Mouse (Mus musculus) MEL (cell line): ENCODE measurements around the gene Slc34a2. TPM values are rescaled to one million over a fixed set of nuclear protein-coding genes. Genes with fewer than 3 reads are reported as not detected.

Source experiments
- DNase-seq: peaks from one replicate; pipeline ENCODE4 v3.0.0; 2011; ENCODE audit warnings: low read depth, low spot score
- H3K27ac ChIP-seq: 2 replicates; pipeline ENCODE4 v1.5.1; 2012; ENCODE audit warnings: low read depth, mild to moderate bottlenecking, control low read depth, low read length, moderate library complexity; ENCODE audit not compliant: control insufficient read depth
- H3K27me3 ChIP-seq, 2 experiments: fragments of 150-350 bp in 1 of 2; sonication (generic) in 1 of 2; 2 replicates each; pipeline ENCODE4 v1.6.1; 2012; ENCODE audit warnings: low read length in 2 of 2, mild to moderate bottlenecking in 2 of 2, improper control_type of control experiment in 1 of 2, moderate library complexity in 1 of 2; ENCODE audit not compliant: insufficient read depth in 2 of 2, control insufficient read depth in 1 of 2
- H3K36me3 ChIP-seq, 2 experiments: 2 replicates each; pipeline ENCODE4 v1.6.1; 2012 to 2014; ENCODE audit warnings: low read length in 2 of 2, improper control_type of control experiment in 1 of 2, inconsistent platforms in 1 of 2, mild to moderate bottlenecking in 1 of 2; ENCODE audit not compliant: insufficient read depth in 2 of 2, control insufficient read depth in 1 of 2
- H3K4me1 ChIP-seq, 2 experiments: fragments of 150-350 bp in 1 of 2; sonication (generic) in 1 of 2; 2 replicates each; pipeline ENCODE4 v1.6.1; 2012; ENCODE audit warnings: low read length in 2 of 2, improper control_type of control experiment in 1 of 2, mild to moderate bottlenecking in 1 of 2; ENCODE audit not compliant: insufficient read depth in 2 of 2, control insufficient read depth in 1 of 2
- H3K4me3 ChIP-seq, 2 experiments: fragments of 150-350 bp in 1 of 2; sonication (generic) in 1 of 2; 2 replicates each; pipeline ENCODE4 v1.5.1; 2012; ENCODE audit warnings: low read depth in 2 of 2, low read length in 2 of 2, mild to moderate bottlenecking in 2 of 2, moderate library complexity in 2 of 2, control low read depth in 1 of 2, improper control_type of control experiment in 1 of 2; ENCODE audit not compliant: control insufficient read depth in 1 of 2, insufficient read depth in 1 of 2
- H3K79me2 ChIP-seq: 2 replicates; pipeline ENCODE4 v1.6.1; 2012; ENCODE audit warnings: mild to moderate bottlenecking, low read length, moderate library complexity; ENCODE audit not compliant: control insufficient read depth, poor library complexity, insufficient read depth
- H3K9ac ChIP-seq: 2 replicates; pipeline ENCODE4 v1.6.1; 2012; ENCODE audit warnings: low read depth, mild to moderate bottlenecking, control low read depth, low read length, moderate library complexity; ENCODE audit not compliant: control insufficient read depth, poor library complexity, severe bottlenecking
- H3K9me3 ChIP-seq: fragments of 150-350 bp; sonication (generic); replicated peaks from 2 replicates; pipeline ENCODE4 v1.6.1; 2012; ENCODE audit warnings: mild to moderate bottlenecking, low read length, improper control_type of control experiment, moderate library complexity; ENCODE audit not compliant: insufficient read depth
- BHLHE40 ChIP-seq: IDR thresholded peaks from 2 replicates; pipeline ENCODE4 v1.6.1; 2012; ENCODE audit warnings: low read depth, mild to moderate bottlenecking, inconsistent platforms, low read length, improper control_type of control experiment, borderline replicate concordance
- CHD2 ChIP-seq: IDR thresholded peaks from 2 replicates; pipeline ENCODE4 v1.6.1; 2011; ENCODE audit warnings: low read length, improper control_type of control experiment
- E2F4 ChIP-seq: IDR thresholded peaks from 2 replicates; pipeline ENCODE4 v1.6.1; 2011; ENCODE audit warnings: low read depth, low read length, improper control_type of control experiment, borderline replicate concordance
- ELF1 ChIP-seq: IDR thresholded peaks from 2 replicates; pipeline ENCODE4 v1.6.1; 2014; ENCODE audit warnings: low read depth, mild to moderate bottlenecking, inconsistent platforms, low read length, improper control_type of control experiment, moderate library complexity
- ETS1 ChIP-seq: IDR thresholded peaks from 2 replicates; pipeline ENCODE4 v1.6.1; 2012; ENCODE audit warnings: low read depth, mild to moderate bottlenecking, inconsistent platforms, low read length, improper control_type of control experiment, moderate library complexity
- GATA1 ChIP-seq: IDR thresholded peaks from 2 replicates; pipeline ENCODE4 v1.6.1; 2011; ENCODE audit warnings: low read depth, low read length, improper control_type of control experiment
- HCFC1 ChIP-seq: IDR thresholded peaks from 2 replicates; pipeline ENCODE4 v1.6.1; 2012; ENCODE audit warnings: low read depth, mild to moderate bottlenecking, inconsistent platforms, low read length, improper control_type of control experiment, moderate library complexity
- JUND ChIP-seq: IDR thresholded peaks from 2 replicates; pipeline ENCODE4 v1.6.1; 2011; ENCODE audit warnings: low read depth, mild to moderate bottlenecking, improper control_type of control experiment, low read length
- KAT2A ChIP-seq: conservative IDR thresholded peaks from 2 replicates; pipeline ENCODE4 v1.6.1; 2012; ENCODE audit warnings: low read depth, low read length, improper control_type of control experiment, inconsistent platforms
- MAFK ChIP-seq: IDR thresholded peaks from 2 replicates; pipeline ENCODE4 v1.6.1; 2011; ENCODE audit warnings: low read depth, mild to moderate bottlenecking, low read length, improper control_type of control experiment, borderline replicate concordance
- MAX ChIP-seq: IDR thresholded peaks from 2 replicates; pipeline ENCODE4 v1.6.1; 2011; ENCODE audit warnings: low read length, improper control_type of control experiment
- MAZ ChIP-seq: IDR thresholded peaks from 2 replicates; pipeline ENCODE4 v1.6.1; 2012; ENCODE audit warnings: low read depth, mild to moderate bottlenecking, inconsistent platforms, low read length, improper control_type of control experiment
- MYC ChIP-seq: IDR thresholded peaks from 2 replicates; pipeline ENCODE4 v1.6.1; 2011; ENCODE audit warnings: low read depth, mild to moderate bottlenecking, low read length, improper control_type of control experiment, moderate library complexity
- NRF1 ChIP-seq: IDR thresholded peaks from 2 replicates; pipeline ENCODE4 v1.6.1; 2014; ENCODE audit warnings: low read depth, mild to moderate bottlenecking, inconsistent platforms, low read length, improper control_type of control experiment, moderate library complexity; ENCODE audit not compliant: poor library complexity, insufficient read depth, severe bottlenecking
- POLR2AphosphoS2 ChIP-seq: IDR thresholded peaks from 2 replicates; pipeline ENCODE4 v1.6.1; 2011; ENCODE audit warnings: low read length, improper control_type of control experiment
- RAD21 ChIP-seq: IDR thresholded peaks from 2 replicates; pipeline ENCODE4 v1.6.1; 2011; ENCODE audit warnings: mild to moderate bottlenecking, low read depth, low read length, improper control_type of control experiment
- SMC3 ChIP-seq: IDR thresholded peaks from 2 replicates; pipeline ENCODE4 v1.6.1; 2011; ENCODE audit warnings: low read depth, low read length, improper control_type of control experiment
- TAL1 ChIP-seq: IDR thresholded peaks from 2 replicates; pipeline ENCODE4 v1.6.1; 2012; ENCODE audit warnings: mild to moderate bottlenecking, inconsistent platforms, low read length, moderate library complexity, mixed read lengths
- TBP ChIP-seq: IDR thresholded peaks from 2 replicates; pipeline ENCODE4 v1.8.0; 2011; ENCODE audit warnings: low read depth, low read length, improper control_type of control experiment
- TCF12 ChIP-seq: IDR thresholded peaks from 2 replicates; pipeline ENCODE4 v1.6.1; 2014; ENCODE audit warnings: low read depth, mild to moderate bottlenecking, inconsistent platforms, low read length, improper control_type of control experiment, moderate library complexity
- ZC3H11A ChIP-seq: IDR thresholded peaks from 2 replicates; pipeline ENCODE4 v1.6.1; 2012; ENCODE audit warnings: low read depth, mild to moderate bottlenecking, inconsistent platforms, low read length, improper control_type of control experiment
- ZKSCAN1 ChIP-seq: IDR thresholded peaks from 2 replicates; pipeline ENCODE4 v1.6.1; 2012; ENCODE audit warnings: low read depth, mild to moderate bottlenecking, inconsistent platforms, low read length, improper control_type of control experiment, moderate library complexity
- ZNF384 ChIP-seq: IDR thresholded peaks from 2 replicates; pipeline ENCODE4 v1.6.1; 2012; ENCODE audit warnings: low read depth, mild to moderate bottlenecking, inconsistent platforms, low read length, improper control_type of control experiment
- polyA plus RNA-seq, 2 experiments: library from polyadenylated mRNA; stranded (reverse) in 1 of 2; unstranded in 1 of 2; fragments of >175 nt in 1 of 2; fragments of >200 nt in 1 of 2; gene quantifications; 2 replicates each; pipeline versions ENCODE4 v1.2.1 to v1.2.4; 2012; ENCODE audit warnings: low replicate concordance in 2 of 2, low read depth in 1 of 2; ENCODE audit not compliant: insufficient read length in 2 of 2, insufficient read depth in 1 of 2, missing spikeins in 1 of 2
- total RNA-seq: library from RNA; depleted of rRNA; stranded (reverse); fragments of 300-350 nt; gene quantifications from 2 replicates; pipeline ENCODE4 v1.2.3, GENCODE M21; 2012

Slc34a2 gene
- total and polyA plus RNA-seq, 3 experiments = not detected

DNA sequence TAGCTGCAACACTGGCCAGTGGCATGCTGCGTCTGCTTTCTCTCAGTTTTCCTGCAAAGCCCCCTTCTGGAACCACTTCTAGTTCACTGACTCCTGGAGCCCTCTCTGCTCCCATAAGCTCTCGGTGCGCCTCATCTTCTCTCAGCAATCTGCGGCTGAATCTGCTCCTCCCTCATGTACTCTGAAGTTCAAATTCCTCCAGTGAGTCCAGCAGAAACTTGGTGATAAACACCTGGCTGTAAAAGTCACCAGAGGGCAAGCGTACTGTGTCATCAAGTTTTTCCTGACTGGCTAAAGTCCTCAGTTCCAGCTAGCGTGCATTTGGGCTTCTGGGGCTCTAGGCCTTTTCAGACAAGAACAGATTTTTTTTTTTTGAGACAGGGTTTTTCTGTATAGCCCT is 36.7 kb downstream of the Slc34a2 start:
- no peaks in the 10 kb centered on the region for H3K79me2 ChIP-seq
- H3K27ac ChIP-seq = no peak overlapping the region
- no peaks in the 10 kb centered on the region for H3K36me3 ChIP-seq
- no peaks in the 10 kb centered on the region for H3K27me3 ChIP-seq
- H3K9me3 ChIP-seq = no peaks in the 10 kb centered on the region
- TF ChIP-seq GATA1 (no peak), E2F4 (no peak), RAD21 (no peak), MYC (no peak), TCF12 (no peak), SMC3 (no peak), BHLHE40 (no peak), POLR2AphosphoS2 (no peak), HCFC1 (no peak), ETS1 (no peak), ZKSCAN1 (no peak), ZC3H11A (no peak), MAFK (no peak), TBP (no peak), KAT2A (no peak), MAX (no peak), MAZ (no peak), ZNF384 (no peak), NRF1 (no peak), TAL1 (no peak)
- TF ChIP-seq, all 39 proteins: peak for 0
- Histone ChIP-seq H3K9ac (no peak overlapping the region), H3K4me1 (no peaks in the 10 kb centered on the region), H3K4me3 (no peak overlapping the region)
- no peak for DNase-seq

- Histone ChIP-seq H3K9me3 (no peaks in the 10 kb centered on the region), H3K27ac (no peak overlapping the region), H3K4me1 (no peaks in the 10 kb centered on the region)
- TF ChIP-seq MAX = no peak
- no peak for TF ChIP-seq JUND
- TF ChIP-seq CHD2 = no peak
- TF ChIP-seq ELF1 = no peak
- TF ChIP-seq ZKSCAN1 = no peak
- TF ChIP-seq ETS1 = no peak
- TF ChIP-seq MAFK = no peak
- TF ChIP-seq, all 39 proteins: peak for 0
- Histone ChIP-seq H3K4me3 (no peak overlapping the region), H3K9ac (no peak overlapping the region), H3K36me3 (no peaks in the 10 kb centered on the region), H3K27me3 (no peaks in the 10 kb centered on the region), H3K79me2 (no peaks in the 10 kb centered on the region)
- DNase-seq = no peak
Observed at GRCm38 (mm10) chr5:53078453-53078852, 40.6 kb downstream of the Slc34a2 start.
